Mouse (Mus musculus) liver, embryonic 12.5 days (tissue): Measurements from ENCODE around the gene Cd36. TPM values are rescaled to one million over a fixed set of nuclear protein-coding genes. Genes with fewer than 3 reads are reported as not detected.
"Not testable (repeated sequence)": the region's sequence is repeated elsewhere in the genome, so short reads cannot be mapped to it uniquely, and the experiment has no call there.

Experiments used
- ATAC-seq: fragments of 200-750 bp; cut with Nextera tagmentation; 2 replicates; pipeline ENCODE4 v1.8.0; 2017; ENCODE audit warnings: moderate number of reproducible peaks, mild to moderate bottlenecking, moderate library complexity
- H3K27ac ChIP-seq: fragments of 300-500 bp; sonication (generic); 2 replicates; pipeline ENCODE4 v1.5.1; 2016; ENCODE audit warnings: mild to moderate bottlenecking
- H3K27me3 ChIP-seq: fragments of 300-500 bp; sonication (generic); replicated peaks from 2 replicates; pipeline ENCODE4 v1.6.1; 2016; ENCODE audit warnings: mild to moderate bottlenecking, moderate library complexity
- H3K36me3 ChIP-seq: fragments of 300-500 bp; sonication (generic); 2 replicates; pipeline ENCODE4 v1.6.1; 2016; ENCODE audit warnings: mild to moderate bottlenecking, moderate library complexity
- H3K4me1 ChIP-seq: fragments of 300-500 bp; sonication (generic); 2 replicates; pipeline ENCODE4 v1.6.1; 2016
- H3K4me2 ChIP-seq: fragments of 300-500 bp; sonication (generic); 2 replicates; pipeline ENCODE4 v1.6.1; 2016; ENCODE audit warnings: mild to moderate bottlenecking, moderate library complexity
- H3K4me3 ChIP-seq: fragments of 300-500 bp; sonication (generic); 2 replicates; pipeline ENCODE4 v1.5.1; 2016; ENCODE audit warnings: mild to moderate bottlenecking, moderate library complexity
- H3K9ac ChIP-seq: fragments of 300-500 bp; sonication (generic); 2 replicates; pipeline ENCODE4 v1.6.1; 2016; ENCODE audit warnings: mild to moderate bottlenecking, moderate library complexity
- H3K9me3 ChIP-seq: fragments of 300-500 bp; sonication (generic); replicated peaks from 2 replicates; pipeline ENCODE4 v1.6.1; 2016; ENCODE audit warnings: mild to moderate bottlenecking, moderate library complexity
- WGBS: fragments of 180-500 bp; shearing (Covaris S2); methylation state at CpG from one replicate; pipeline ENCODE4 v1.1.7; 2016; ENCODE audit not compliant: insufficient replicate concordance; 5-methylcytosine and 5-hydroxymethylcytosine counted together
- polyA plus RNA-seq: library from polyadenylated mRNA; unstranded; fragments of >200 nt; fragmentation: Nextera tagmentation; extraction: Ambion mirVana; gene quantifications from 2 replicates; pipeline ENCODE4 v1.2.1, GENCODE M21; 2016

The Cd36 gene
- polyA plus RNA-seq, result 10.3 and 11.0 TPM in 2 replicates

DNA sequence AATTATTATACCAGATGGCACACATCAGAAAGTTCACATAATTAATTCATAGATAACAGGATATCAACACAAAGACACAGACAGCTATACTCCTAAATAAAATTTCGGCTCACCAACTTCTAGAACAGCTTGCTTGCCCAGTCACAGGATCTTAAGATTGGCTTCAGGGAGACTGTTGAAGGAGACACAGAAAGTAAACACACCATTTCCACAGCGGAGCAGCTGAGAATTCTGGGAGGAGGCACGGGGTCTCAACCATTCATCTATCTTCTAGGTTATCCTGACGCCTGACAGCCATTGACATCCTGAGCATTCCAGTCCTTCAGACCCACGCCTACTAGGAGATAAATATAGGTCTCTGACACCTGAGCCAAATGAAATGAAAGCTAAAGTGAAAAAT lies at the start of gene Cd36:
Gene Cd36 (minus strand): TSS at position 204 of the 400 bp plus-strand sequence.
- H3K4me2 ChIP-seq, result no peak within 1 kb of the TSS
- H3K9me3 ChIP-seq, result no peaks in the 10 kb centered on the region
- H3K27me3 ChIP-seq, result no peaks in the 10 kb centered on the region
- no peaks in the 10 kb centered on the region for H3K36me3 ChIP-seq
- ATAC-seq, result no peak
- H3K4me1 ChIP-seq, result no peaks in the 10 kb centered on the region
- H3K4me3 ChIP-seq, result no peak within 1 kb of the TSS
- H3K9ac ChIP-seq, result no peak within 1 kb of the TSS
- H3K27ac ChIP-seq, result no peak within 1 kb of the TSS
- 45% methylated on average over 5 of the region's 5 CpGs for WGBS

DNA sequence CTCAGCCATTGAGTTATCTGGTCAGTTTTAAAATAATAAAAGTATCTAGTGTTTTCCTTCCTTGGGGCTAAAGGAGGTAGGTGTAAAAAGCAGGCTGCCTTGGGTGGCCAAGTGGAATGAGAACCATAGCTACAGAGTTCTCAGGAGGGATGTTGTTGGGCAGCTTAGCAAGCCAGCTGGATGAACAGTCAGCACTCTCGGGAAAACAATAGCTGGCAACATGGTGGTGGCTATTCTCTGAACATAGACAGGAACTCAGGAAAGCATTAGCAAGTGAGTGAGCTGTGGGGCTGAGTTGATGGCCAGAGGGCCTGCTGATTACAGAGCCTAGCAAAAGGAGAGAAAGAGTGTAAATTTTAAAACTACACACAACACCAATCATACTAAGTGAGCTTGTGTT lies 45.9 kb upstream of the Cd36 start:
- H3K4me1 ChIP-seq, result no peaks in the 10 kb centered on the region
- H3K4me3 ChIP-seq, result no peak overlapping the region
- H3K9me3 ChIP-seq, result no peaks in the 10 kb centered on the region
- WGBS, result 63% methylated on average over 1 of the region's 1 CpGs
- no peak overlapping the region for H3K4me2 ChIP-seq
- no peaks in the 10 kb centered on the region for H3K36me3 ChIP-seq
- no peak for ATAC-seq
- H3K27me3 ChIP-seq, result no peaks in the 10 kb centered on the region
- no peak overlapping the region for H3K27ac ChIP-seq
- H3K9ac ChIP-seq, result no peak overlapping the region

DNA sequence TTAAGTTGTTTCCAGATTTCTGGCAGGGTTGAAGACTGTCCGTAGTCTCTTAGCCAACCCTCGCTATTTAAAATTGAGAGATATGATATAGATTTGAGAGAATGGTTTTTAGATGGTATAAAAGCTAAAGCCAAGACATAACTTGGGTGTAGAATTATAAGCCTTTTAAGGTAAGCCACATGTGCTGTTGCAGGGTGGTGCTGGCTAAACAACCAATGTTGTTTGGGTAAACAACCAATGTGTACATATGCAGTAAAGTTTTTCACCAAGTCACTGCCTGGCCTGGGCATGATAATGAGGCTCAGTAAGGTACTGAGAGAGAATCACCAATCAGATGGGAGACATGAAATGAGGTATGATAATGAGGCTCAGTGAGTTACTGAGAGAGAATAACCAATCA lies 43.0 kb upstream of the Cd36 start:
- H3K27ac ChIP-seq, H3K9me3 ChIP-seq, H3K4me2 ChIP-seq, H3K4me1 ChIP-seq, ATAC-seq, H3K9ac ChIP-seq, H3K36me3 ChIP-seq, H3K4me3 ChIP-seq, H3K27me3 ChIP-seq: not testable (repeated sequence)
- WGBS, result 89% methylated on average over 2 of the region's 2 CpGs

DNA sequence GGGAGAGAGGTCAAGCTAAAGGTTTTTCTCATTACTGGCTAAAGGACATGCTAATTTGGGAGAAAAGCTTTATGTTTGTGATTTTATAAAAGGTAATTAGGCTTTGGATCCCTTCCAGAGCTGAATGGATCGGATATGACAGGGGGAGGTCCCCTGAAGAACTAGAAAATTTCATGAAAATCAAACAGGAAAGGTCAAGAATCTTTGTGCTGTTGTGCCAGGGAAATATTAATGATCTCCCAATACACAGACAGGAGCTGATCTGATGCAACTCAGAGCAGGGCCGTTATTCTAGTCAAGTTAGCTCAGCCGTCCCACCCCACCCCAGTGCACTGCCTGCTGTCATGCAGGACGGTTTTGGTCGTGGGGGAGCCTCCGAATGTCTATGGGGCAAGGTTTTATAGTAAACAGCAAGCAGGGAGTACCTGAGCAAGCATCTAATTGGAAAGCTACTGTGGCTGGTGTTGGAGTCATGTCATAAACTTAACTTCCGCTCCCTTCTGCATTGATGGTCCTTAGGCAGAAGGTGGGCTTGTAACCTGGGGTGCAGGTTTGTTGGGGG lies 40.5 kb upstream of the Cd36 start:
- 60% methylated on average over 7 of the region's 7 CpGs for WGBS
- Histone ChIP-seq H3K4me1 (no peaks in the 10 kb centered on the region), H3K27ac (no peak overlapping the region), H3K9ac (no peak overlapping the region), H3K9me3 (no peaks in the 10 kb centered on the region), H3K27me3 (no peaks in the 10 kb centered on the region), H3K36me3 (no peaks in the 10 kb centered on the region), H3K4me3 (no peak overlapping the region), H3K4me2 (no peak overlapping the region)
- ATAC-seq, result no peak

DNA sequence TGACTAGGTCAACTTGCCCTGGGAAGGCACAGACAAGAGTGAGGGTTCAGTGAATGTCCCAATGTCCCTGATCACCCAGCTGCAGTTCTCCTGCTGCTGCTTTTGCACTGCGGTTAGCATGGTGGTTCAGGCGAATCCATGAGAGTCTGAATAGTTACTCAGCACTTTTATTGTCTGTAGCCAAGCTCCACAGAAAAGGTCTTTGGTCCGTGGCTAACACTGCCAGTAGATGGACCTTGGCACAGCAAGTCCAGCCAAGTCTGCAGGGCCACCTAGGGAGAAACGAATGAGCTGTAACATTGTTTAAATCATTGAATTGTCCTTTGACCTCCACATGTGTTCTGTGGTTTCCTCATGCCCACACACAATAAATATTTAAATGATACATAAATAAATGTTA lies 39.9 kb upstream of the Cd36 start:
- H3K4me3 ChIP-seq, result no peak overlapping the region
- H3K4me1 ChIP-seq, result no peaks in the 10 kb centered on the region
- H3K27ac ChIP-seq, result no peak overlapping the region
- no peak overlapping the region for H3K9ac ChIP-seq
- H3K9me3 ChIP-seq, result no peaks in the 10 kb centered on the region
- 57% methylated on average over 4 of the region's 4 CpGs for WGBS
- ATAC-seq, result no peak
- H3K4me2 ChIP-seq, result no peak overlapping the region
- no peaks in the 10 kb centered on the region for H3K36me3 ChIP-seq
- no peaks in the 10 kb centered on the region for H3K27me3 ChIP-seq

DNA sequence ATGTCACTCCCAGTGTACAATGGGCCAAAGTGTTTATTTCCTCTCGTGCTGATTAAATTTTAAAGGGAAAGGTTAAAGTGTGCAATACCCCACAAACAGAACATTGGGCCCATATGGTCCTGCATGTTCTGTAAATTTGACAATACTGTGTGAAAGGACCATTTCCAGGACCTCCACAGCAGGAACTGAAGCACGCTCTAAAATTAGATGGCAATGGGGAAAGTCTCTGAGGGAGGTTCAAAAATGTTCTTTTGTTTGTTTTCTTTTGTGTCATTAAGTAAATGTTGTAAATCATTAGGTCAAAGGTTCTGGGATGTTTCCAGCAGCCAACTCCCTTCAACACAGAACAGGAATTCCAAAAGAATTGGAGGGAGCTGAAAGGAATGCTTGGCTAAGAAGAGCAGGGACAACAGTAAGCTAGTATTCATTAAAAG lies 35.5 kb upstream of the Cd36 start:
- no peaks in the 10 kb centered on the region for H3K27me3 ChIP-seq
- no peaks in the 10 kb centered on the region for H3K4me1 ChIP-seq
- WGBS, result 47% methylated on average over 2 of the region's 2 CpGs
- no peak overlapping the region for H3K4me3 ChIP-seq
- H3K9me3 ChIP-seq, result no peaks in the 10 kb centered on the region
- no peaks in the 10 kb centered on the region for H3K36me3 ChIP-seq
- ATAC-seq, result no peak
- no peak overlapping the region for H3K27ac ChIP-seq
- H3K4me2 ChIP-seq, result no peak overlapping the region
- no peak overlapping the region for H3K9ac ChIP-seq

GRCm38 (mm10) chr5:17923648-17924047 lies 35.0 kb upstream of the Cd36 start:
- Histone ChIP-seq H3K9me3 (no peaks in the 10 kb centered on the region), H3K27me3 (no peaks in the 10 kb centered on the region), H3K4me1 (no peaks in the 10 kb centered on the region), H3K4me3 (no peak overlapping the region), H3K27ac (no peak overlapping the region), H3K36me3 (no peaks in the 10 kb centered on the region), H3K4me2 (no peak overlapping the region), H3K9ac (no peak overlapping the region)
- no peak for ATAC-seq
- 63% methylated on average over 3 of the region's 3 CpGs for WGBS

GRCm38 (mm10) chr5:17918966-17919365 lies 30.4 kb upstream of the Cd36 start:
- no peaks in the 10 kb centered on the region for H3K27me3 ChIP-seq
- no peaks in the 10 kb centered on the region for H3K4me1 ChIP-seq
- ATAC-seq, result no peak
- H3K4me2 ChIP-seq, result no peak overlapping the region
- no peaks in the 10 kb centered on the region for H3K36me3 ChIP-seq
- 69% methylated on average over 5 of the region's 5 CpGs for WGBS
- H3K27ac ChIP-seq, result no peak overlapping the region
- no peaks in the 10 kb centered on the region for H3K9me3 ChIP-seq
- no peak overlapping the region for H3K4me3 ChIP-seq
- H3K9ac ChIP-seq, result no peak overlapping the region

DNA sequence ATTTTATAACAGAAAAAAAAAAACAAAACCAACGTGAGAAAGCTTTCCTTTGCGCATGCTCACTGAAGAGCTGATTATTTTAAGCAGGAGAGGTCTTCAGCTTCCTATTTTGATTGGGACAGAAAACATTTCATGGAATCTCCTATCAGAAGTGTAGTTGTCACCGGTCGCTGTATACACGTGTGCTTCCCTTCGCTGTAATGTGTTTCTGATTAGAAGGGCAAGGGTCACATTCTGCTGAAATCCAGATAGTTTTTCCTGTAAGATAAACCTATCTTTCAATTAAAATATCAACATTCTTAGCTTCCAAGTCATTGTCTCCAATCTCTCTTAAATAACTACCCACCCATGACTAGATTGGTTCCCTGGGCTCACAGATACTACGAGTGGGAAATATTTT lies 16.2 kb upstream of the Cd36 start:
- no peak for ATAC-seq

DNA sequence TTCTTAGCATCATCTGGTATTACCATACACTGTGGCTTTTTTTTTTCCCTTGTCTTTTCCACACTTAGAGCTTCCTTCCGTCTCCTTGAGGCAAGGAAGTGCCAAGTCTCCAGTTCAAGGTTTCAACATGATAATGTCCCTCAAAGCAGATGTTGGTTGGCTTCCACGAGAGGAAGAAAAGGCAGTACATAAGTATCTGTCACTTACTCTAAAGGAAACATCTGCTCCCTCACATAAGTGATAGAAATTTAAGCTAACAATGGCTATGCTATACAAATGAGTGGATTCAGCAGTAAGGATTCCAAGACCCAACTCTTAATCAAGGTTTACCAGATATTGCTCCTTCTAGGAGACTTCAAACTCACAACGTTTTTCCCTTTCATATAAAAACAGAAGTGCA lies 10.3 kb upstream of the Cd36 start:
- no peaks in the 10 kb centered on the region for H3K36me3 ChIP-seq
- no peak overlapping the region for H3K4me3 ChIP-seq
- H3K27ac ChIP-seq, result no peak overlapping the region
- H3K9me3 ChIP-seq, result no peaks in the 10 kb centered on the region
- no peaks in the 10 kb centered on the region for H3K27me3 ChIP-seq
- no peak overlapping the region for H3K4me2 ChIP-seq
- no peak overlapping the region for H3K9ac ChIP-seq
- no peaks in the 10 kb centered on the region for H3K4me1 ChIP-seq
- peak; percentile 55 for ATAC-seq
- 28% methylated on average over 3 of the region's 3 CpGs for WGBS

More for the DNA sequence above, 16.2 kb upstream of the Cd36 start:
- Histone ChIP-seq H3K27ac (no peak overlapping the region), H3K9ac (no peak overlapping the region), H3K4me1 (no peaks in the 10 kb centered on the region), H3K9me3 (no peaks in the 10 kb centered on the region), H3K4me2 (no peak overlapping the region), H3K27me3 (no peaks in the 10 kb centered on the region), H3K36me3 (no peaks in the 10 kb centered on the region), H3K4me3 (no peak overlapping the region)
- 63% methylated on average over 7 of the region's 7 CpGs for WGBS

- H3K9me3 ChIP-seq, H3K4me1 ChIP-seq, ATAC-seq, H3K9ac ChIP-seq, H3K4me3 ChIP-seq, H3K27ac ChIP-seq, H3K4me2 ChIP-seq, H3K36me3 ChIP-seq, H3K27me3 ChIP-seq: not testable (repeated sequence)
- WGBS, result 75% methylated on average over 5 of the region's 5 CpGs
Observed at GRCm38 (mm10) chr5:17897641-17898040, 9.0 kb upstream of the Cd36 start.

- no peak overlapping the region for H3K4me3 ChIP-seq
- H3K27ac ChIP-seq, result no peak overlapping the region
- no peak for ATAC-seq
- no peaks in the 10 kb centered on the region for H3K4me1 ChIP-seq
- WGBS, result 55% methylated on average over 2 of the region's 2 CpGs
- H3K36me3 ChIP-seq, result no peaks in the 10 kb centered on the region
- no peaks in the 10 kb centered on the region for H3K9me3 ChIP-seq
- no peak overlapping the region for H3K4me2 ChIP-seq
- no peak overlapping the region for H3K9ac ChIP-seq
- H3K27me3 ChIP-seq, result no peaks in the 10 kb centered on the region
Observed at GRCm38 (mm10) chr5:17893577-17894172, 5.1 kb upstream of the Cd36 start.

DNA sequence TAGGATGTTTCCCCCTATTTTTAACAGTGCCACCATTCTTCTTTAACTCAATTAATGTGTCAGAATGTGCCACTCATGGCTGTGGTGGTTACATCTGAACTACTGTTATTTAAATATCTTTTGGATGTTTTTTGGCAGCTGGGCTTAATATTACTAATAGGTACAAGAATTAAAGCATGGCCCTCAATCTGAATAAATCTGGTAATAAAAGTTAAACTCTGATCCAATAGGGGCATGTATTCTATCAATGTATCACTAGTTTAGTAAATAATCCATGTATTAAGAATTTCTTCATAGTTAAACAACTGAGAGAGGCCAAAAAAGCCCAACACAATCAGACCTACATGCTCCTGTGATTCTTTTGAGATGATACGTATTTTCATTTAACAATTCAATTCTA lies 690 bp upstream of the Cd36 start:
- no peaks in the 10 kb centered on the region for H3K27me3 ChIP-seq
- H3K27ac ChIP-seq, result no peak overlapping the region
- no peak overlapping the region for H3K9ac ChIP-seq
- 79% methylated on average over 1 of the region's 1 CpGs for WGBS
- no peak for ATAC-seq
- H3K9me3 ChIP-seq, result no peaks in the 10 kb centered on the region
- H3K36me3 ChIP-seq, result no peaks in the 10 kb centered on the region
- no peaks in the 10 kb centered on the region for H3K4me1 ChIP-seq
- no peak overlapping the region for H3K4me3 ChIP-seq
- no peak overlapping the region for H3K4me2 ChIP-seq
